Comparison of ENCODE assay signal across 15 mouse cellular contexts in genomic region chr1:39196126-39196525, GRCm38 (mm10). TPM values are rescaled to one million over a fixed set of nuclear protein-coding genes. Genes with fewer than 3 reads are reported as not detected.
DNase-seq lines count a peak whose midpoint lies in the region; ATAC-seq and TF ChIP-seq lines count a peak whose summit lies in the region.
"Had no signal": no experiment of that assay in that cellular context is flagged by ENCODE, and none has a peak within 500 bp of the region (broad histone marks: within the 10 kb centered on the region; RNA-seq: fewer than 3 reads in every experiment).

No protein-coding gene starts in this region.

- H3K4me1 ChIP-seq in lung, postnatal 0 days (ENCODE audit: insufficient read depth, low read depth, low read length), result peaks cover 9% of the 10 kb centered on the region; the same call in 1 of the 2 replicates
- peaks cover 21% of the 10 kb centered on the region for H3K4me1 ChIP-seq in small intestine, adult 2 months (ENCODE audit: control insufficient read depth, insufficient read depth, insufficient read length, low read length)
- peaks cover 29% of the 10 kb centered on the region for H3K4me1 ChIP-seq in forebrain, embryonic 12.5 days
- H3K4me1 ChIP-seq: liver, embryonic 12.5 days had no signal

- H3K27ac ChIP-seq in lung, postnatal 0 days (ENCODE audit: low read length), result no peak overlapping the region
- H3K27ac ChIP-seq in small intestine, adult 2 months (ENCODE audit: insufficient read depth, low read depth, low read length), result peak overlapping the region; percentile 32
- H3K27ac ChIP-seq in forebrain, embryonic 12.5 days, result no peak overlapping the region
- H3K27ac ChIP-seq: hindbrain, embryonic 13.5 days; layer of hippocampus, adult 2 months; liver, embryonic 12.5 days had no signal

- no peak overlapping the region for H3K4me2 ChIP-seq in lung, postnatal 0 days (replicated peaks; ENCODE audit: low read depth, low read length)
- H3K4me2 ChIP-seq in forebrain, embryonic 12.5 days, result no peak overlapping the region
- H3K4me2 ChIP-seq: hindbrain, embryonic 13.5 days; liver, embryonic 12.5 days had no signal

- no peak overlapping the region for H3K9ac ChIP-seq in lung, postnatal 0 days (replicated peaks; ENCODE audit: low read depth)
- H3K9ac ChIP-seq in forebrain, embryonic 12.5 days, result no peak overlapping the region
- H3K9ac ChIP-seq: hindbrain, embryonic 13.5 days; liver, embryonic 12.5 days had no signal

- WGBS in lung, postnatal 0 days, result 41% methylated on average over 6 of the region's 6 CpGs
- WGBS in small intestine, adult 2 months, result 39% methylated on average over 6 of the region's 6 CpGs
- 40% methylated on average over 6 of the region's 6 CpGs for WGBS in forebrain, embryonic 12.5 days

- TF ChIP-seq EP300 in lung, postnatal 0 days (IDR thresholded peaks at IDR 0.05), result no peak

- TF ChIP-seq POLR2A in brain, embryonic 14.5 days (IDR thresholded peaks at IDR 0.05; ENCODE audit: borderline replicate concordance, extremely low read depth, insufficient read depth, insufficient read length, poor library complexity, severe bottlenecking), result no peak
- no peak for TF ChIP-seq POLR2A in small intestine, adult 2 months (IDR thresholded peaks at IDR 0.05; ENCODE audit: low read depth, low read length)

- ATAC-seq in frontal cortex, adult (ENCODE audit: low TSS enrichment), result 0 out of 2 replicates have a peak, but pooled peaks have one; percentile 6
- no peak for ATAC-seq in lung, postnatal 0 days
- no peak for ATAC-seq in forebrain, embryonic 12.5 days (ENCODE audit: low FRiP score)
- ATAC-seq: liver, embryonic 12.5 days had no signal

- H3K27me3 ChIP-seq in lung, postnatal 0 days (replicated peaks; ENCODE audit: insufficient read depth, low read length), result peaks cover 7% of the 10 kb centered on the region; the same call in 1 of the 2 replicates
- no peaks in the 10 kb centered on the region for H3K27me3 ChIP-seq in small intestine, adult 2 months (ENCODE audit: control insufficient read depth, insufficient read depth, low read length)
- H3K27me3 ChIP-seq in forebrain, embryonic 12.5 days, result peaks cover 55% of the 10 kb centered on the region

- no peak for DNase-seq in frontal cortex, adult 2 months (ENCODE audit: extremely low spot score in 1 of 2, low spot score in 1 of 2)
- DNase-seq in lung, postnatal 0 days (ENCODE audit: low spot score), result peak; percentile 51
- DNase-seq in lung, postnatal 14 days, result no peak
- DNase-seq in brain, embryonic 14.5 days (ENCODE audit: low read depth), result peak; percentile 57
- DNase-seq in testis, postnatal 10 days (ENCODE audit: low spot score), result no peak
- DNase-seq: cerebellum, postnatal 14 days; kidney, adult 8-10 months; thymus, adult 2 months had no signal

- no peaks in the 10 kb centered on the region for H3K9me3 ChIP-seq in lung, postnatal 0 days (ENCODE audit: low read length)
- H3K9me3 ChIP-seq in forebrain, embryonic 12.5 days, result no peaks in the 10 kb centered on the region
- H3K9me3 ChIP-seq: hindbrain, embryonic 13.5 days; liver, embryonic 12.5 days had no signal

- no peaks in the 10 kb centered on the region for H3K36me3 ChIP-seq in lung, postnatal 0 days (ENCODE audit: insufficient read depth, low read length)
- no peaks in the 10 kb centered on the region for H3K36me3 ChIP-seq in small intestine, adult 2 months (ENCODE audit: control insufficient read depth, insufficient read depth, low read length)
- H3K36me3 ChIP-seq in forebrain, embryonic 12.5 days (replicated peaks), result no peaks in the 10 kb centered on the region
- H3K36me3 ChIP-seq: hindbrain, embryonic 13.5 days; liver, embryonic 12.5 days had no signal

- no peak overlapping the region for H3K4me3 ChIP-seq in lung, postnatal 0 days (ENCODE audit: low read depth, low read length)
- no peak overlapping the region for H3K4me3 ChIP-seq in small intestine, adult 2 months (ENCODE audit: low read depth, low read length)
- no peak overlapping the region for H3K4me3 ChIP-seq in forebrain, embryonic 12.5 days (replicated peaks)
- H3K4me3 ChIP-seq: hindbrain, embryonic 13.5 days; liver, embryonic 12.5 days had no signal

- TF ChIP-seq CTCF in lung, postnatal 0 days (IDR thresholded peaks at IDR 0.05), result no peak
- no peak for TF ChIP-seq CTCF in brain, embryonic 14.5 days (IDR thresholded peaks at IDR 0.05; ENCODE audit: borderline replicate concordance, extremely low read depth, insufficient read depth, insufficient read length)
- no peak for TF ChIP-seq CTCF in small intestine, adult 2 months (IDR thresholded peaks at IDR 0.05; ENCODE audit: extremely low read depth, insufficient read length, insufficient replicate concordance, low read depth, low read length)

RNA-seq across cellular contexts. Expression of gene Npas2, which starts 2.6 kb away (rescaled TPM):
- polyA plus RNA-seq in frontal cortex, adult 2 months (2012; rRNA removed), result 19.5 and 21.1 TPM in 2 replicates
- 2.2 TPM in 2 replicates for polyA plus RNA-seq in lung, postnatal 0 days (2015; fragmentation: Nextera tagmentation; extraction: Ambion mirVana)
- polyA plus RNA-seq in brain, embryonic 14.5 days (2012; rRNA removed), result 0.44 and 0.77 TPM in 2 replicates
- polyA plus RNA-seq in small intestine, adult 2 months (2012; rRNA removed), result 16.1 and 77.6 TPM in 2 replicates
- 0.09 and 0.22 TPM in 2 replicates for polyA plus RNA-seq in forebrain, embryonic 12.5 days (2016; fragmentation: Nextera tagmentation; extraction: Ambion mirVana)
- polyA plus RNA-seq: C2C12 had no signal

Comparison
In these comparisons a context has a peak if more than half of its experiments do, and no peak if none do; other contexts are left out.
1. DNase-seq: peak in lung, postnatal 0 days (single experiment) and brain, embryonic 14.5 days (single experiment); none in frontal cortex, adult 2 months (0 of 2), lung, postnatal 14 days (single experiment) and testis, postnatal 10 days (single experiment).